Mouse (Mus musculus): Measurements from ENCODE around the gene Irf7.
A peak's percentile ranks its signal among the peaks of the same experiment; 100 is the strongest.

The Irf7 gene

DNA sequence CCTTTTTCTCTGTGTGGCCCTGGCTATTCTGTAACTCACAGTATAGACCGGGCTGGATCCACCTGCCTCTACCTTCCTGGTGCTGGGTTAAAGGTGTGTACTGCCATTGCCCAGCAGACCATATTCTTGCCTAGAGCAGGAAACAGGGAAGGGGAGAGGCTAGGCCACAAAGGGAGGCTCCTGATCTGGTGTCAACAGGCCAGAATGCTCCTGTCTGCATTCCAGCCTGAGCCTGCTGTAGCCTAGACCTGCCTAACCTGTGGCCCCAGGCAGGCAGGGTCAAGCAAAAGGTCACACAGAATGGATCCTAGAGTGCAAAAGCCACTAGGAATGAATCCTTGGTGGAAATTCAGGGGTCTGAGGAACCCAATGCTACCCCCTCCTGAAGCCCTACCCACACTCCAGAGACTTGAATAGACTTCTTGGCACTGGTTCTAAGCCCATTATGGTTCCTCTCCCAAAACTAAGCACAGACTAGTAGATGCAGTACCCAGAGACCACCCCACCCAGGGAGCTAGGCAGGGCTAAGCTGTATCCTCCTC, 46.7 kb downstream of the Irf7 start:
- no peak for DNase-seq (ENCODE audit: low spot score in 2 of 2)

DNA sequence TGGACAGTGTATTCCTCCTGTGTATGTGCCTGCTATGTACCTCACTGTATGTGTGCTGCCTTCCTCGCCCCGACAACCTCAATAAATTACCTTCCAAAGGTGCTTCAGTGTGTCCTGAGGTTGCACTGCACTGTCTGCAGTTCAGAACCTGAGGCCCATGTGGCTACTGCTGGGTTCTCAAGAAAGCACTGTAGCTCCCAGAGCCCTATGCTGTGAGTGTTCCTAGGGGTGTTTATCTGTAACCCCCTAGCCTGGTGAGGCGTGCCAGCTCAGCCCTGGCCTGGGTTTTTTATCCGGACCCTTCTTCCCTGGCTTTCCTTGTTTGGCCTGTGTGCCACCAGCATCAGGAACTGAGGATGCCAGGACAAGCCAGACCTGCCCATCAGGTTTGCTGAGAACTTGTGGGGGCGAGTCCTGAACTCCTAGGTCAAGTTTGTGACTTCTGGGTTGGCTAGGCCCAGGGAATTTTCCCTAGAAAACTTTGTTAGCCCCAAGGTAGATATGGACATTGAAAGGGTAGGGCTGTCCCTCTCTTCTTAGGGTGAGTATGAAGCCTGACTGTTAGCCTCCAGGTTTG, 47.6 kb downstream of the Irf7 start:
- DNase-seq (ENCODE audit: low spot score in 2 of 2) = no peak

DNA sequence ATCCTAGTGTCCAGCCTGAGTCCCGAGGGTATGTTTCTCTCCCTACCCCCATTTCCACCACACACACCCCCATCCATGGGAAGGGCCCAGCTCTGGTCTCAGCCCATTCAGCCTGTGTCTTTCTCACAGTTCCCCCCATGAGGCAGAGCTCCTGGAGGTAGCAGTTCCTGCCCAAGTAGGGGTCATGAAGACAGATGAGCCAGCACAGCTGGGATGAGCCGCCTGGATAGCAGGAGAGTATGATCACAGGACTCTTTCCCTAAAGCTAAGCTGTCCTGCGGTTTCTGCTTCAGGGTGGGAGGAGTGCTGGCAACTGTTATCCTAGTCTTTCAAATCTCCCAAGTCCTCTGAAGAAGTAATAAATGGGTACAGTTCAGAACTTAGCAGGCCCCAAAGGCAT, 48.1 kb downstream of the Irf7 start:
- no peak for DNase-seq (ENCODE audit: low spot score in 2 of 2)

DNA sequence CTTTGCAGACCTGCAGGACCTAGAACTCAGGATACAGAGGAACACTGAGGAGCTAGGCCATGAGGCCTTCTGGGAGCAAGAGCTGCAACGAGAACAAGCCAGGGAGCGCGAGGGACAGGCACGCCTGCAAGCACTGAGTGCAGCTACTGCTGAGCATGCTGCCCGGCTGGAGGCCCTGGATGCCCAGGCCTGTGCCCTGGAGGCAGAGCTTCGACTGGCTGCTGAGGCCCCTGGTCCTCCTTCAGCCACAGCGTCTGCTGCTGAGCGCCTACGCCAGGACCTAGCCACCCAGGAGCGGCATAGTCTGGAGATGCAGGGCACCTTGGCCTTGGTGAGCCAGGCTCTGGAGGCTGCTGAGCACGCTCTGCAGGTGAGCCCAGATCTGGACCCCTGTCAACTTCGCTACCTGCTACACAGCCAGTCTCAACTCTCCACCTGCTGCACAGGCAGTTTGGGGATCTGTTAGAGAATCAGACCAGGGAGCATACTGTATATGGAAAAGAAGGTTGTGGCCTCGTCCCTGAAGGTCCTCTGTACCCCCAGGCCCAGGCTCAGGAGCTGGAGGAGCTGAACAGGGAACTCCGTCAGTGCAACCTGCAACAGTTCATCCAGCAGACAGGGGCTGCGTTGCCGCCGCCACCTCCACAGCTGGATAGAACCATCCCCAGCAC, 48.8 kb downstream of the Irf7 start:
- no peak for DNase-seq (ENCODE audit: low spot score in 2 of 2)

DNA sequence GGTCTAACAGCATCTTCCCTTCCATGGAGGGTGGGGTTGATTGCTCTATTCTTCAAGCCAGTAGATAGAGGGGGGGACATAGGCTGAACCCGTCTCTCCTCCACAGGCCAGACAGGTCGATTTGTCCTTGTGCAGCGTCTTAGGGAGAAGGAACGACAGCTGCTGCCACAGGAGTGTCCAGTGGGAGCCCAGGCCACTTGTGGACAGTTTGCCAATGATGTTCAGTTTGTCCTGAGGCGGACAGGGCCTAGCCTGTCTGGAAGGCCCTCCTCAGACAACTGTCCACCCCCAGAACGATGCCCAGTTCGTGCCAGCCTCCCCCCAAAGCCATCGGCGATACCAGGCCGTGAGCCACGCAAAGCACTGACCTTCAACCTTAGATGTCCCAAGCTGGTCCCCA, 49.4 kb downstream of the Irf7 start:
- DNase-seq (ENCODE audit: low spot score in 2 of 2) = no peak

DNA sequence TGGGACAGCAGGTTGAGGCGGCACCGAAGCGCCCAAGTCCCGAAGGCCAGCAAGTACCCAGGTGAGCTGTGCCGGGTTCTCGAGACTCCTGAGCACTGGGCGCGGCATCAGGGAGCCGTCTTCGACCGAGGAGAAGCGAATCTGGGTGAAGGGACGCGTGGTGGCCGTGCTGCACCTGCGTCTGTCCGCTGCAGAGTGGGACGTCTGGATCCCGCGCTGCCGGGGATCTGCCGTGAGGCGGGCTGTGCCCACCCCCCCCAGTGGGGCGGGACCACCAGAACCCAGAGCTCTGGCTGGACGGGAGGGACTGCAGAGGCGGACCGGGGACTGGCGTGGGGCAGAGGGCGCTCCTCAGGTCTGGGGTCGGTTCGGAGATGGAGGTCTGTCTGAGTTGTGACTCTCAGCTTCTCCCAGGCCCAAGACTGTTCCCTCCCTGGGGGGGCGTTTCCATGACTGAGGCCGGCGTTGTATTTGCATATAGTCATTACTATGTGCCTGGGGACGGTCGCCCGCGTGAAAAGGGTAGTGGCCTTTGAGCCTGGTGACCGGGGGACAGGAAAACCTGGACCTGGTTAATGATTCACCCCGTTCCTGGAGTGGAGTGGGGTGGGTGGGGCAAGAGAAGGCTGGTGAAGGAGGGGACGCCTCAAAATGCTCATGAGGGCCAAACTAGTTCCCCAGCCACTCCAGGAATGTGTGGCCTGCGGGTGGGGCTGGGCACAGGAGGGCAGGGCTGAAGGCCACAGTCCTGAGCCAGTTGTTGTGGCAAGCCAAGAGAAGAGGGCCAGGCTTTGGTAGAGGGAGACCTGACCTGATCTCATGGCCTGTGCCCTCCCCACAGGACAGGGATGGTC, 50.2 kb downstream of the Irf7 start:
- DNase-seq (ENCODE audit: low spot score in 2 of 2) = no peak

DNA sequence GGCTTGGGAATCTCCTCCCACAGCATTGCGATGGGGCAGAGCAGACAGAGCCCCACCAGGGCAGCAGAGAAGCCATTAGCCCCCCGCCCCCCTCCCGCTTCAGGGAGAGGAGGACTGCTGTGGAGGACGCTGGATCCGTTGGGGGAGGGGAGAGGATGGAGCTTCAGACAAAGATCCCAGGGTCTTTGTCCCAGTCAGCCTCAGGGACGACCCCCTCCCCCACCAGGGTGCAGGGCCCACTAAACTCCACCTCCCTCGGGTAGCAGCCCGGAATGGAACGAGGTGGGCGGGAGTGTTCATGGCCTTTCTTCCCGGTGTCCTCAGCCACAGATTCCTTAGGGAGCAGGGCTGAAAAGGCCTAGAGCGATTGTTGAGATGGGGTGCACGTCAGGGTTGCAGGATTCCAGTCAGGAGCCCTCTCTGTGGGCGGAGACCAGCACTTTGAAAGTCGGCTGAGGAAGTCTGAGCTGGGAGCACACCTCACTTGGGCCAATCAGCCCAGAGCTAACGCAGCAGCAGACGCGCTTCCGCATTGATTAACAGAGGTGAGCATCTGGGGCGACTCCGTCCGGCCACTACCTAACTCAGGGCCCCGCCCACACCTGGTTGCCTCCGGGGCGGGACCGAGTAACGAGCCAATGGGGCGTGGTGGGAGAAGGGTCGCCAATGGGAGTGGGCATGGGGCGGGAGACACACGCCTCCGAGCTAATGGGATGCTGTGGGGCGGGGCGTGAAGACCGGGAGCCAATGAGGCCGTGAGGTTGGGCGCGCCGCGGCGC, 51.0 kb downstream of the Irf7 start, which contains the start of gene Rassf7:
TSS of gene Rassf7 (plus strand) at position 760 of the 779 bp plus-strand sequence.
- peak; percentile 71 to 74 for DNase-seq (ENCODE audit: low spot score in 2 of 2)

DNA sequence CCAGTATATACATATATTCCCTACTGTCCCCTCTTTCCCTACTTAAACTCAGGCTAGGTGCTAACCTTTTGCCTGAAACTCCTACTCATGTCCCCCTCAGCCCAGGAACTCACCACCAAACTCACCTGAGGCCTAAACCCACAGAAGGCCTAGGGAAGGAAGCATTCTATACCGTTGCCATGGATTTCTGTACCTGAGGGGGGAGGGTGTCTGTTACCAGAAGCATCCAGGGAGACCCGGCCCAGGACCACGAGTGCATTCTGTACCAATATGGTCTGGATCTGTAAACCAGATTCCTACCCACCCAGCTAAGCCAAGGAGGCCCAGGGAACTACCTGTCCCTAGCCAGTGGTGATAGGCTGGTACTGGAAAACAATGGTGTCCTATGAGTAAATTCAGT, 52.0 kb downstream of the Irf7 start:
- no peak for DNase-seq (ENCODE audit: low spot score in 2 of 2)

DNA sequence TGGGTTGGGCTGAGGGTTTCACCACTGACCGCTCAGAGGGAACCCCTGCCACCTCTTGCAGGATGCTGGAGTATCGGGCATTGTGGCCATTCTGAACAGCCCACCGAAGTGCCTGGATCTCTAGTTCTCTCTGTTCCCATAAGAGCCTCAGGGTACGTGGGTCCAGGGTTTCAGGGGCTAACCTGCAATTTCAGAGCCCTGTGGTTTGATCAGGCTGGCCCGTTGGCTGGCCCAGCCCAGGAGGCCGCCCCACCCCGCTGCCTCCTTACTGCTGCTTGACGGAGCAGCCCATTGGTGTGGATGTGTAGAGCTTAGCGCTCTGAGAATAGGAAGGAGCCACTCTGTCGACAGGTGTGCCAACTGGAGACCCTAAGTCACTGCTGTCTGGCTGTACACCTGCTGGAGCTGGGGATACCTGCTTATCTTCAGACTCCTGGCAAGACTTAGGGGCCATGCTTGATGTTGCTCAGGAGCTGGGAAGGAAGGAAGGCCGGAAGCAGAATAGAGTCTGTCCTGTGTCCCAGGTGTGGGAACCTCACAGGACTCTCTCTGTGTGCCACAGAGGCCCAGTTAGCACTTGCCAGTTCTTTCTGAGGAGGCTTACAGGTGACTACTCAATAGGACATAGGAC, 52.6 kb downstream of the Irf7 start, which contains the start of gene Lmntd2:
TSS of gene Lmntd2 (minus strand) at position 476 of the 631 bp plus-strand sequence.
- DNase-seq (ENCODE audit: low spot score in 2 of 2) = no peak

DNA sequence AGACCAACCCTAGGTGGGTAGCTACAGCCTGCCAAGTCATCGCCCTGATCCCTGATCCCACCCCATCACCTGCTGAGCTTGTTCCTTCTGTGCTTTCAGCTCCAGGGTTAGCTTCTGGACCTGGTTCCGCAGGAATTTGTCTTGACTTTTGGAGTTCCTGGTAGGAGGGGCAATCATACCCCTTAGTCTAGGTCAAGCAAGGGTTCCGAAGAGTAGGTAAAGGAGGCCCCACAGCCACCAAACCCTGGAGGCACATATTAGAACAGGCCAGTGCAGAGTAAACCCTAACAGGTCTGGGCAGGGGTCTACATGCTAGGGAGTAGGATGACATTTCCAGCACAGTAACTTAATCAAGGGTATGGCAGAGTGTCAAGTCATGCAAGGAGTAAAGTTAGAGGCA, 53.1 kb downstream of the Irf7 start:
- no peak for DNase-seq (ENCODE audit: low spot score in 2 of 2)

Data from right cerebral cortex, adult 2 months (tissue).